Mouse (Mus musculus) kidney, adult 9 months (tissue): ENCODE data around the gene Efcab12.

Experiments
- DNase-seq: peaks from one replicate; pipeline ENCODE4 v3.0.0; 2022

Efcab12 gene

DNA sequence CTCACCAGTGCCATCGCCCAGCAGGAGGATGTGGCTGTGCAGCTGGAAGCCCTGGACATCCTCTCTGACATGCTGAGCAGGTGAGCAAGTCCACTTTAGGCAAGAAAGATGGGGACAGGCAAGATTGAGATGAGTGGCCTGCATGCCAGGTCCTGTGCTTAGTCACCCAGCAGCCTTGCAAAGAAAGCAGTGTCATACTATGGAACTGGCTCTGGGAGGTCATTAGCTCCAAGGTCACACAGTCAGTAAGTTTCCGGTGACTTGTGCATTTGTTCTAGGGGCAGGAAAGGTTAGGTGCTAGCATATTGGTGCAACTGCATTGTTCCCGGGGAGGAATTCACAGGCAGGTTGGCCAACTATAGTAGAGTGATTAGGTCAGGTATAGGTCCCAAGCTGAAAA lies 55.4 kb downstream of the Efcab12 start:
- no peak for DNase-seq

DNA sequence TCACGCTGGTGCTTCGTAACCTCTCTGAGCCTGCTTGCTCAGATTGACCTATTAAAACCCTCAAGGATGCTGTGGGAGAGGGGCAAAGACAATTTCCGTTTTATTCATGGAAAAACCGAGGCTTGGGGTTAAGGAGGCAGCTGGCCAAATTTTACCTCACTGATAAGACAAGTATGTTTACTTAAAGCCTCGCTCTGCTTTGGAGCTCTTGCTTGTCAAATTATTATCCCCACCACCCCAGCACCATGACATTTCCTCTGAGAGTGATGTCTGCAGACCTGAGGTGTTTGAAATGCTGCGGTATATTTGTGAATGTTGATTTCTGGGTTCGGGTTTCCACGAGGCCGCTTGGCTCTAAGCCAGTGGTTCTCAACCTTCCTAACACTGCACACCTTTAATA lies 61.8 kb downstream of the Efcab12 start:
- DNase-seq = no peak

DNA sequence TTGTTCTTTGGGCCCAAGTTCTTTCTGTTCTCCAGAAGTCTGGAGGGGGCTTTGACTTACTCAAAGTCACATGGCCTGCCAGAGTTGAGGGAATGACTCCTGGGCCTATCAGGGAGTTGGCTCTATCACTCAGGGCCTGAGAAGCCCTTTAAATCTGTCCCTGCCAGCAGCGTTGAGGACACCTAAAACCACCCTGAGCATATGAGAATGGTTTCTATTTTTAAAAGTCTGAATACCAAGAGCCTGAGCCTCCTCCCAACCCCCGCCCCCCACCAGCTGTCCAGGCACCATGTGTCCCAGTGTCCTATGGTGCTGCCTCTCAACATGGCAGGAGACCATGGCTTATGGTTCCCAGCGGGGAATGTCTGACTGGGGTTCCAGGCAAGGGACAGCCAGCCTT lies 62.4 kb downstream of the Efcab12 start:
- DNase-seq = no peak

DNA sequence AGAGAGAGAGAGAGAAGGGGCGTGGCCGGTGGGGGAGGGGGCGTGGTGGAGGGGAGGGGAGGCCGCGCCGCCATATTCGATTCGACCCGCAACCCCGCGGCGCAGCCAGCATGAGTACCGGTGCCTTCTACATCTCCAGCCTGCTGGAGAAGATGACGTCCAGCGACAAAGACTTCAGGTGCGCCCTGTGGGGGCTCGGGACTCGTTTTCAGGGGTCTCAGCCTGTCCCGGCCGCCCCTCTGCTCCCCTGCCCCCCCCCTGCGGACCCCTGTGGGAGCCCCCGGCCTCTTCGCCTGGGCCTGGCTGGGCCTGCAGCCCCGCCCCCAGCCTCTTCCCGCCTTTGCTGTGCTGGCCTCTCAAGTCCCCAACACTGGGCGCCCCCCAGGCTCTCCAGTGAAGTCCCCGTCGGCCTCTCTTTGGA lies 63.7 kb downstream of the Efcab12 start, which contains the start of gene Cand2:
Gene Cand2 (plus strand): TSS at position 38 of the 421 bp plus-strand sequence.
- DNase-seq = no peak

DNA sequence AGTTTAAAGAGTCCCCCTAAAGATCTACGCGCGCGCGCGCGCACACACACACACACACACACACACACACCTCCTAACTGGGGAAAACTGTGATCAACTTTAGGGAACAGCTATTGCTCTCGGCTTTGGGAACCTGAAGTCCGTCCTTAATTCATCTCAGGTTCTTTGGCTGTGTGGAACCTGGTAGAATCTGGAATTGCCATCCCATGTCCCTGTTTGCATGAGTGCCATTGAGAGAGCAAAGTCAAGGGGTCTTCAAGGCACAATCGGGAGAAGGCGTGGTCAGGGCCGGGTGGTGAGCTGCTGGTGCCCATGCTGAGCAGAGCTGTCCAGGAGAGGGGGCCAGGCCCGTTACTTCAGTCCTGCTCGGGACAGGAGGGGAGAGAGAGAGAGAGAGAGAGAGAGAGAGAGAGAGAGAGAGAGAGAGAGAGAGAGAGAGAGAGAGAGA lies 64.2 kb downstream of the Efcab12 start:
- no peak for DNase-seq

DNA sequence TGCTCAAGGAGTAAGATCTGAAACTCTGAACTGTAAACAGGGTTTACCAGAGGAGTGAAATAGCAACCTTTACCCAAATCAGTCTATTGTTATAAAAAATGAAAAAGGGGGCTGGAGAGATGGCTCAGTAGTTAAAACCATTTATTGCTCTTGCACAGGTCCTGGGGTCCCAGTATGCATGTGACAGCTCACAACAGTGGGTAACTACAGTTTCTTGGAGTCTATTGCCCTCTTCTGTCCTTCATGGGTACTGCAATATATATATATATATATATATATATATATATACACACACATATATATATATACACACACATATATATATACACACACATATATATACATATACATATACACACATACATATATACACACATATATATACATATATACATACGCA lies 65.6 kb downstream of the Efcab12 start:
- no peak for DNase-seq

DNA sequence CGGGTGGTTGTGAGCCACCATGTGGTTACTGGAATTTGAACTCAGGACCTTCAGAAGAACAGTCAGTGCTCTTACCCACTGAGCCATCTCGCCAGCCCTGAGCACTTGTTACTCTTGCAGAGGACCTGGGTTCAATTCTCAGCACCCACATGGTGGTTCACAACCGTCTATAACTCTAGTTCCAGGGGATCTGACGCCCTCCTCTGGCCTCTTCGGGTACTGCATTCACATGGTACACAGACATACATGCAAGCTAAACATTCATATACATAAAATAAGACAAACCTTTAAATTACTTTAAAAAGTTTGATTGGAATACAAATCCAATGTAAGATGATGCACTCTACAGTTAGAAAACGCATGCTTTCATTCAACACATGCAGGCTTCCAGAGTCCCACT lies 66.0 kb downstream of the Efcab12 start:
- no peak for DNase-seq

DNA sequence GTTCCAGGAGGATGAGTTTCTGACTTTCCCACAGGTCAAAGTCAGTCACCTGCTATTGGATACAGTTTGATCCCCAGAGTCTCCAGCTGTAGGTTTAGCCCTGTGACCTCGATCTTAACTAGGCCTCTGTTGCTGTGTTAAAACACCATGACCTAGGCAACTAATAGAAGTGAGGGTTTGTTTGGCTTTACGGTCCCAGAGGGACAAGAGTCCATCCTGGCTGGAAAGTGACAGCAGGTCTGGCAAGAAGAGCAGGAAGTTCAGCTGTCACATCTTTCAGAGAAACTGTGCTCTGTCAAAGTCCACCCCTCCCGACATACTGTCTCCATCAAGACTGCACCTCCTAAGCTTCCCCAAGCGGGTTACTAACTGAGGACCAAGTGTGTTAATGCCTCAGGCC lies 67.4 kb downstream of the Efcab12 start:
- no peak for DNase-seq

DNA sequence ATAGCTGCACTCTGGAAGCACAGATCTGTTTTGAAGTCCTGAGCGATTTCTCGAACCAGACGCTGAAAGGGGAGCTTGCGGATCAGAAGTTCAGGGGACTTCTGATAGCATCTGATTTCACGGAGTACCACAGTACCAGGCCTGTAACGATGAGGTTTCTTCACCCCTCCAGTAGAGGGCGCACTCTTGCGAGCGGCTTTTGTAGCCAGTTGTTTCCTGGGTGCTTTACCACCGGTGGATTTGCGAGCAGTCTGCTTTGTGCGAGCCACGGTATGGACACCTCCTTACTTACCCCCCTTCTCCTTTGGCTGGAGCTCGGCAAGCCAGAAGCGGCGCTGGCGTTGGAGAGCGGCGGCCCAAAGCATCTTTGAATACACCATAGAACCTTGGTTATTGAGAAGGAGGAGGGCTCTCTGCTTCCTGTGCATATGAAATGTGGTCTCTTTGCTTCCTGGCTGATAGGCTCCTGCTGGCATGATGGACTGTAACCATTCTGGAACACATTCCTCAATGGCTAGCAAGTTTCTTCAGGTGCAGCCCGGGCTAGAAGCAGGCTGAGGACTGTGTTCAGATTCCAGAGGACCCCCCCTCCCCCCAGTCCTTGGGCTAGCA lies 68.0 kb downstream of the Efcab12 start:
- no peak for DNase-seq

DNA sequence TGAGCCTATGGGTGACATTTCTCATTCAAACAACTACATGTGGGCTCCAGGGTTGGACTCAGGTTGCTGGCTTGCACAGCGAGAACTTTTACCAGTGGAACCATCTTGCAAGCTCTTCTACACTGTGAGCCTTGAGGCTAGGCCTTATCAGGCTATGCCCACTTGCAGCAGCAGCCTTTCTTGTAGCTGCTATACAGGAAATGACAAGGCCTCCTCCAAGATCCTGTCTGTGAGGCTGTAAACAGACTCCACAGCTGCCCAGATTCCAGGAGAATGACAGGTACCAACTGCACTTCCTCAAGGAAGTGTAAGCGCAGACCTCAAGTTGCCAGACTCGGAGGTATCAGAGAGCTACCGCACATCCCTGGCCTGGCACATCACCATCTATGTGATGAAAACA lies 70.0 kb downstream of the Efcab12 start:
- DNase-seq = peak; percentile 26

DNA sequence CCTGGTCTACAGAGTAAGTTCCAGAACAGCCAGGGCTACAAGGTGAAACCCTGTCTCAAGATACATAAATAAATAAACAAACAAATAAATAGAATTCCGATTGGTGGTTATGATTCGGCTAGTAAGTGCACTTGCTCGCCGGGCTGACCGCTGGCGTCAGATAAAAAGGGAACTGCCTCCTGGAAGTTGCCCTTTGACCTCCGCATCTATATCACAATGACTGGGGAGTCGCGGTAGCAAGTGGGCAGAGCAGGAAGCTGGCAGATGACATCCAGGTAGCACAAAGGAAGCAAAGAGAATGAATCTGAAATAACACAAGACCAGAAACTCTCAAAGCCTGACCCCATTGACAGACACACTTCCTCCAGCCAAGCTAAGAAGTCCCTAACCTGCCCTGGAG lies 70.9 kb downstream of the Efcab12 start:
- no peak for DNase-seq

DNA sequence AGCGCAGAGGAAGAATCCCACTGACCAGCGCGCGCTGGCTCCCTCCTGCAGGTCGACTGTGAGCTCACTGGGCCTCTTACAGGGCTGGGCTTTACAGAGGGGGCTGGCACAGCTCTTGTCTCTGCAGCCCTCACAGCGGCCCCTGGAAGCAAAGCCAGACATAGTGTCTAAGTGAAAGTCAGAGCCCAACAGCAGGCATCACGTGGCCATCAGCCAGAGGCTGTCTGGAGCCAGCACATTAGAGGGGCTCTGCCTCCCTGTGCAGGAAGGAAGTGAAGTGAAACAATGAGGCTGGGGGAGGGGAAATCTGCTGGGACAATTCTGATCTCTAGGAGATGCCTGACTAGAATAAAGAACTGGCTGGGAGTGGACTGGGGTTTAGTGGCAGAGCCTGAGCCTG lies 74.0 kb downstream of the Efcab12 start:
- peak; percentile 69 for DNase-seq

DNA sequence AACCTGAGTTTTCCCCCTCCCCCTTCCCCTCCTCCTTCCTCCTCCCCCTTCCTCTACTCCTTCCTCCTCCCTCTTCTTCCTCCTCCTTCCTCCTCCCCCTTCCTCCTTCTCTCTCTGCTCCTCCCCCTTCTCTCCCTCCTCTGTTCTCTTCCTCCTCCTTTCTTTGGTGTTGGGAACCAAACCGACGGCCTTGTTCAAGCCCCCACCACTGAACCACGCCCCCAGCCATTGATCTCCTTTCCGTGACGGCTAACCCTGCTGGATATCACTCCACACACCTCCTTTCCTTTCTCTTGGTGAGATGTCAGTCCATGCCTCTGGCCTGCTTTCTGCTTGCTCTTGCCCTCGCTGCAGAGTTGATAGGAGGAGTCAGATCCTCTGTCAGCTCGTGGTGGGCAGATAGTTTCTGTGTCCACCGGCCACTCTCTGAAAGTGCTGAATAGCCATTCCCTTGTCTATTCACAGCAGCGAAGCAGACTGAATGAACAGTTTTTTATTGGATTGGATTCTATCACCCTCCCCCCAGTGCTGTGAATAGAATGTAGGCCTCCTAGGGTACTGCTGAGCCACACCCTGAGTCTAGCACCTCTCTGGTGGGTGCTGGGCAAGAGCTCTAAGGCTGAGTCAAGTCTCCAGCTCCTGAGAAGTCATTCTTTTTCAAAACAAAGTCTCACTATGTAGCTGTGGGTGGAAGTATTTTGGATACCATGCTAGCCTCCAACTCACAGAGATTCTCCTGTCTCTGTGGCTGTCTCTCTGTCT lies 76.0 kb downstream of the Efcab12 start, which contains the start of gene Tmem40:
Gene Tmem40 (minus strand): TSS at position 416 of the 762 bp plus-strand sequence.
- DNase-seq = no peak

DNA sequence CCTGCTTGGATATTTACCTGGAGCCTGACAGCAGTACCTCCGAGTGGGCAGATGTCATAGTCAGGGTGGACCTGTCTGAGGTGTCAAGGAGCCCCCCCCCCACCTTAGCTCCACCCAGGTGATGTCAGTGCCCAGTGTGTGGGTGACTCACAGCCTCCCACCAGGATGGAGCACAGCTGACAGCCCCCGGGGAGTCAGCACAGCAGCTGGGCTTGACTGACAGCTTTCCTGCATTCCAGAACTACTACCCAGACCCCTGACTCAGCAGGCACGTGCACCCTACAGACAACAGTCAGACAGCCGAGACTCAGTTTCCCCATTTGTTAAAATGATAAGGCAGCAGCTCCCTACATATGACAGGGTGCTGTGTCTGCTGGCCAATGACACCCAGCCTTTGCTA lies 77.2 kb downstream of the Efcab12 start:
- no peak for DNase-seq
